Mouse (Mus musculus) splenic B cell, adult 2 months (primary cell): Measurements from ENCODE around the gene Rgs14.

ENCODE experiments used
- DNase-seq: peaks from one replicate; pipeline ENCODE4 v3.0.0-alpha.2; 2011; ENCODE audit warnings: low read depth, low spot score
- H3K27me3 ChIP-seq: 2 replicates; pipeline ENCODE4 v1.6.1; 2012; ENCODE audit warnings: mild to moderate bottlenecking, low read length, moderate library complexity, mixed read lengths; ENCODE audit not compliant: control insufficient read depth, poor library complexity, insufficient read depth, severe bottlenecking
- H3K36me3 ChIP-seq: 2 replicates; pipeline ENCODE4 v1.6.1; 2012; ENCODE audit warnings: mild to moderate bottlenecking, low read length, moderate library complexity, mixed read lengths; ENCODE audit not compliant: control insufficient read depth, poor library complexity, insufficient read depth, severe bottlenecking

Rgs14 gene

DNA sequence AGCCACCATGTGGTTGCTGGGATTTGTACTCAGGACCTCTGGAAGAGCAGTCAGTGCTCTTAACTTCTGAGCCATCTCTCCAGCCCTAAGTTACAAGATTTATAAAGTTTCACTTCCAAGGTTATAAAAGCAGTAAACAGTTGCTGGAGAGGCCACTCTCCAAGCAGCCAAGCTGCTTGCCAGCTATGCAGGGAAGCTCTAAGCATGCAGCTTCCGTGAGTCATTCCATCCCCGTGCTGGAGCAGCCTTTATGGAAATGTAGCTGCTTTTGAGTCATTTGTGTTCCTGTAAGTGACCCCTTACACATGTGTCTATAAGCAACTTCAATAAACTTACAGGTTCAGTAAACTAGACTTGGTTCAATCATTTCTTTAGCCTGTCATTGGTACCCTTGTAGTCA, 61.0 kb downstream of the Rgs14 start:
- Histone ChIP-seq H3K27me3 (no peaks in the 10 kb centered on the region), H3K36me3 (no peaks in the 10 kb centered on the region)
- DNase-seq, result no peak

DNA sequence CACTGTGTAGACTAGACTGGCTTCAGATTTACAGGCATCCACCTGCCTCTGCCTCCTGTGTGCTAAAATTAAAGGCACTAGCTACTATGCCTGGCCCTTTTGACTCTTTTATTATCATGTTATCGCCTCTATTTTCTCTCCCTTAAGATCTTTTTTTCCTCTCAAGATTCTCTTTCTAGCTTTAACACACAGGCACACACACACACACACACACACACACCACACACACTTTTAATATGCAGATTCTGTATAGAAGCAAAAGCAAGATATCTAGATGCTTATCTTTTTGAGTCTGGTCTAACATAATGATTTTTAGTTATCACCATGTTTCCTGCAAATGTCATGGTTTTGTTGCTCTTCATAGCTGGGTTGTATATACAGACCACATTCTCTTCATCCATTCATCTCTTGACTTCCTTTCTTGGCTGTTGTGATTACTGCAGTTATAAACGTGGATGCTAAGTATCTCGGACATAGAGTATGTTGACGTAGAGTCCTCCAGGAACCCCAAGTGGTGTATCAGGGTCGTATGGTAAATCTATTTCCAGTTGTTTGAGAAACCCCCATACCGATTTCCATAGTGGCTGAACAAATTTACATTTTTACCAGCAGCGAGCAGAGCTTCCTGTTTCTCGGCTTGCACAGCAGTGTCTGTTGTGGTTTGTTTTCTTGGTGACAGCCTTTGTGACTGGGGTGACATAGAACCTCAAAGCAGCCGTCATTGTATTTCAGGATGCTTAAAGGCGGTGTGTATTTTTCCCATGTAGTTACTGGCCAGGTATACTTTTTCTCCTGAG, 62.6 kb downstream of the Rgs14 start:
- Histone ChIP-seq H3K27me3 (no peaks in the 10 kb centered on the region), H3K36me3 (no peaks in the 10 kb centered on the region)
- peak; percentile 88 for DNase-seq
